Mouse (Mus musculus) kidney, postnatal 10 days (tissue): ENCODE data around the gene Nfe2l2.
"Not testable (repeated sequence)": the region's sequence is repeated elsewhere in the genome, so short reads cannot be mapped to it uniquely, and the experiment has no call there.

Experiments used
- DNase-seq: peaks from one replicate; pipeline ENCODE4 v3.0.0; 2021; ENCODE audit warnings: mixed read lengths

Gene Nfe2l2

DNA sequence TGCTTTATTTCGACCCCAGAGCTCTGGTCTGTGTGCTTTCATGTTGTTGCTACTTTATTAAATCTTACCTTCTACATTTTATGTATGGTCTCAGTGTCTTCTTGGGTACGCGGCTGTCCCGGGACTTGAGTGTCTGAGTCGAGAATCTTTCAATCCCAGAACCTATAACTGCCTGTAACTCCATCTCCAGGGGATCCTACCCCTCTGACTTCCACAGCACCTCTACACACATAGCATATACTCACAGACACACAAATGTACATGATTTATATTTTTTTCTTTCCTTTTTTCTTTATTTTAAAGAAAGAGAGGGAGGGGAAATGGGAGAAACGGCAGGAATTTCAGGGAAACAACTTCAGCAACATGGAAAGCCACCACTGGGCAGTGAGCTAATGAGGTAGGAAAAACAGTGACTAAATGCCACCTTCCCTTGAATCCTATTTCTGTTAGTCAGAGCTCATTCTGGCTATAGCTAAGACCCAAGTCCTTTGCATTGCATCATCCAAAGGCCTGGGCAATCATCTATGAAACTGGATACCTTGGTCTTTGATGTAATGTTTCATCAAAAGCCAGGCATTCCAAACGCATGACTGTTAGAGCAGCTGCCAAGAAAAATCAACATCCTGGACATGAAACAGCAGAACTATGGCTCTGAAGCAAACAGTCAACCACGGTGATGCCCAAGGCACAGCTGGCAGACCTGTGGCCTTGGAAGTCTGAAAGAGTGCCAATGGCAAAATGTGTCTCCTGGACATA is 61.5 kb downstream of the Nfe2l2 start:
- peak; percentile 50 for DNase-seq

- not testable (repeated sequence) for DNase-seq
These were observed 62.1 kb downstream of the Nfe2l2 start for GRCm38 (mm10) chr2:75642312-75642711.

- not testable (repeated sequence) for DNase-seq
These were observed 64.9 kb downstream of the Nfe2l2 start for GRCm38 (mm10) chr2:75639535-75639934.

- DNase-seq, result not testable (repeated sequence)
These were observed 66.6 kb downstream of the Nfe2l2 start for GRCm38 (mm10) chr2:75637822-75638221.

DNA sequence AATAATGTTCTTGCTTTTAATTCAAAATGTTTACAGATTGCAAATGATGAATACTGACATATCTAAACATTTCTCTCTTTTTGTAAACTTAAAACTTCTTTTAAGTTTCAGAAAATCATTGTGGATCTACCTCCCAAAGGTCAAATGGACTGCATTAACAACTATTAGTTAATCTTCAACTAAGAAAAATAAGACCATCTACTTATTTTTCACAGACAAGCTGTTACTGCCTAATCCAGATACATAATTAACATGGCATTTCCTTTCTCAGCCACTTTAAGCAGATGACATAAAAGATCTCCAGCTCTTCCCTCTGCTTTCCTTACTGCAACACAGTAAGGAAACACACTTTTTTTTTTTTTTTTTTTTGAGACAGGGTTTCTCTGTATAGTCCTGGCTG is 67.1 kb downstream of the Nfe2l2 start:
- no peak for DNase-seq

DNA sequence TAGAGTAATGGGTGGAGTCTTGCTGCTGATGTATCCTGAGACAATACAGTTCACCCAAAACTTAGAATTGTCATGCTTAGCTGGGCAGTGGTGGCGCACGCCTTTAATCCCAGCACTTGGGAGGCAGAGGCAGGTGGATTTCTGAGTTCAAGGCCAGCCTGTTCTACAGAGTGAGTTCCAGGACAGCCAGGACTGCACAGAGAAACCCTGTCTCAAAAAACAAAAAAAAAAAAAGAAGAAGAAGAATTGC is 67.5 kb downstream of the Nfe2l2 start:
- not testable (repeated sequence) for DNase-seq

GRCm38 (mm10) chr2:75636261-75637054 is 68.0 kb downstream of the Nfe2l2 start:
- peak; percentile 76 for DNase-seq

DNA sequence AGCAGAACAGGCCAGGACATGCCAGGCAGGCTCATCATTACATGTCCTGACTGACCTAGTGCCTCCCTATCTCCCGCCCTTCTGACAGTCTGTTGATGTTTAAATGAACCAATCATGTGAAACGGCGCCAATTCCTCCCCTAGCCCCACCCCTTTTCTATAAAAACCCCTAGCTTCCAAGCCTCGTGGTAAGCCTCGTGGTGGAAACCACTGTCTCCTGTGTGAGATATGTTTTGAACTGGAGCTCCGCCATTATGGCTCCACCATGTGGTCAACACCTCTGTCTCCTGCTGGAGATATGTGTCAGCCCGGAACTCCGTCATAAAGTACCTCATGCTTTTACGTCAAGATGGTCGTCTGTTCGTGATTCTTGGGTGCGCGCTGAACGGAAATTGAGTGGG is 70.0 kb downstream of the Nfe2l2 start:
- not testable (repeated sequence) for DNase-seq

GRCm38 (mm10) chr2:75633784-75634183 is 70.7 kb downstream of the Nfe2l2 start:
- peak; percentile 58 for DNase-seq

GRCm38 (mm10) chr2:75633381-75633780 is 71.1 kb downstream of the Nfe2l2 start:
- DNase-seq, result peak; percentile 49

GRCm38 (mm10) chr2:75632721-75633181 is 71.7 kb downstream of the Nfe2l2 start:
- no peak for DNase-seq

DNA sequence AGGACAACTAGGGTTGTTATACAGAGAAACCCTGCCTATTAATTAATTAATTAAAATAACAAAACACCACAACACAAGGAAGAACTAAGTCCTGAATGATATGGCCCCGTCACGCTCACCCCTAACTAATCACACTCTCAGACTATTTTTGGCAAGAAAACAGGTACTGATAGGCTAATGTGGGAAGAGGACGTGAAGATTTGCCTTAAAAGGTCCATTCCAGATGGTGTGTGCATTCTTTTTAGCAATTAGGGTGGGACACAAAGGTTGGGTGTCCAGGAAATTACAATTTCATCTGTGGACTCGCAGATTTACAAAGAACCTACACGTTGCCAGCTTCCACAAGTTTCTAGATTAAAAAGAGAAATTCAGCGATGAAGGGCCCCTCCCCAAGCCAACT is 72.4 kb downstream of the Nfe2l2 start:
- DNase-seq, result no peak

DNA sequence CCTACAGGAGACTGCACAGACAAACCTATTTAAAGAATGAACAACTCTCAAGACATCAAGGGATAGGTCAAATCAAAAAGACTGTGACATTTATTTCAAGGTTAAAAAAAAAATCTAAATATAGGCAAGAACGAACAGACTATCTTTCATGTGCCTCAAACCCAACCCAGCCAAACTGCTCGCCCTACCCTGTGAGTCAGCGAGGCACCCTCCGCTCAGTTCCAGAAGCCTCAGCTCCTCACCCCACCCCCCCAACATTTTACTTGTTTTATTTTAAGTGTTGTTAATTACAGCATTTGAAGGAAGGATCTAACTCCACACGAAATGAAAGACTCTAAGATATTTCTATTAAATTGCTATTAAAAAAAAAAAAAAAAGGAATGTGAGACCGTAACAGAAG is 73.0 kb downstream of the Nfe2l2 start:
- no peak for DNase-seq

- DNase-seq, result no peak
These were observed 76.0 kb downstream of the Nfe2l2 start for GRCm38 (mm10) chr2:75628487-75628886.

GRCm38 (mm10) chr2:75626597-75627440 is 77.6 kb downstream of the Nfe2l2 start:
- no peak for DNase-seq
